Mouse (Mus musculus): ENCODE measurements around the gene Cherp. TPM values are rescaled to one million over a fixed set of nuclear protein-coding genes. Genes with fewer than 3 reads are reported as not detected.

The Cherp gene
- polyA plus RNA-seq, 1 experiment, result 57.7 TPM

DNA sequence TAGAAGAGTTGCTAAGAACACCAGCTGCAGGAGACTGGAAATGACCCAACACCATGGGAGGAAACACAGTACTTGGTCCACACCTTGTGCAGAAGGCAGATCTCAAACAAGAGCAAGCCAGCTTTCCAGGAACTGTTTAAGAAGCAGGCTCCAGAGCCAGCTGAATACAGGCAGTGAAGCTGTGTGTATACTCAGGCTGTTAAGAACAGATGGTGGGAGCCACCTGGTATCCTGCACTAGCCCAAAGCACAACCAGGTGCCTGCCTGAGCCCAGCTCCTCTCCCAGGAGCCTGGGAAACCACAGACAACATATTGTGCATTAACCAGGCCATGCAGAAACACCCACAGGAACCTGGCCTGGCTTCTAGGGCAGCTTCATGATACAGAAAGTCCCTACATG is 29.1 kb upstream of the Cherp start:
- Histone ChIP-seq H3K4me1 (ENCODE audit: control insufficient read depth, insufficient read depth, low read length) (no peaks in the 10 kb centered on the region), H3K27me3 (ENCODE audit: control insufficient read depth, insufficient read depth, low read length) (no peaks in the 10 kb centered on the region), H3K4me3 (ENCODE audit: control insufficient read depth, low read depth, low read length) (no peak overlapping the region), H3K36me3 (ENCODE audit: control insufficient read depth, insufficient read depth, low read length) (no peaks in the 10 kb centered on the region), H3K27ac (ENCODE audit: control insufficient read depth, insufficient read depth, low read depth, low read length) (no peak overlapping the region)
- TF ChIP-seq POLR2A (IDR thresholded peaks at IDR 0.05; ENCODE audit: control insufficient read depth, low read depth, low read length) (no peak), CTCF (IDR thresholded peaks at IDR 0.05; ENCODE audit: control insufficient read depth, insufficient read depth, insufficient replicate concordance, low read depth, low read length) (no peak)

DNA sequence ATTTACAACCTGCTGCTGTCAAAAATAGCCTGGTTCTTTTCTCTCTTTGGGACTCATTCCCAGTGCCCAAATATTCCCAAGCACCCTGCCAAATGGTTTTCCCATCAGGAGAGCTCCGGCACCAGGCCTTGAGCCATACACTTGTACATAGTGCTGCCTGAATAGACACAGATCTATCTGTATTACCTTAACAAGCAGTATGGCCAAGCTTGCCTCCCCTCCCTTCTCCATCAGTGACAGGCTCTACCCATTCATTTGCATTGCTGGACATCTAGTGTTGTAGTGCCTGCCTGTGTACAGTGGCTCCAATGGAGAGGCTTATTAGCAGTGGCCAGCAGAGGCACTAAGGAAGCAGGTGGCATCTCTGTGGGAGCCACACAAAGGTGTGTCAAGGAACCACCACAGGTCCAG is 25.5 kb upstream of the Cherp start:
- TF ChIP-seq CTCF (IDR thresholded peaks at IDR 0.05; ENCODE audit: control insufficient read depth, insufficient read depth, insufficient replicate concordance, low read depth, low read length) (no peak), POLR2A (IDR thresholded peaks at IDR 0.05; ENCODE audit: control insufficient read depth, low read depth, low read length) (no peak)
- Histone ChIP-seq H3K4me1 (ENCODE audit: control insufficient read depth, insufficient read depth, low read length) (no peaks in the 10 kb centered on the region), H3K4me3 (ENCODE audit: control insufficient read depth, low read depth, low read length) (no peak overlapping the region), H3K27ac (ENCODE audit: control insufficient read depth, insufficient read depth, low read depth, low read length) (no peak overlapping the region), H3K36me3 (ENCODE audit: control insufficient read depth, insufficient read depth, low read length) (no peaks in the 10 kb centered on the region), H3K27me3 (ENCODE audit: control insufficient read depth, insufficient read depth, low read length) (no peaks in the 10 kb centered on the region)

DNA sequence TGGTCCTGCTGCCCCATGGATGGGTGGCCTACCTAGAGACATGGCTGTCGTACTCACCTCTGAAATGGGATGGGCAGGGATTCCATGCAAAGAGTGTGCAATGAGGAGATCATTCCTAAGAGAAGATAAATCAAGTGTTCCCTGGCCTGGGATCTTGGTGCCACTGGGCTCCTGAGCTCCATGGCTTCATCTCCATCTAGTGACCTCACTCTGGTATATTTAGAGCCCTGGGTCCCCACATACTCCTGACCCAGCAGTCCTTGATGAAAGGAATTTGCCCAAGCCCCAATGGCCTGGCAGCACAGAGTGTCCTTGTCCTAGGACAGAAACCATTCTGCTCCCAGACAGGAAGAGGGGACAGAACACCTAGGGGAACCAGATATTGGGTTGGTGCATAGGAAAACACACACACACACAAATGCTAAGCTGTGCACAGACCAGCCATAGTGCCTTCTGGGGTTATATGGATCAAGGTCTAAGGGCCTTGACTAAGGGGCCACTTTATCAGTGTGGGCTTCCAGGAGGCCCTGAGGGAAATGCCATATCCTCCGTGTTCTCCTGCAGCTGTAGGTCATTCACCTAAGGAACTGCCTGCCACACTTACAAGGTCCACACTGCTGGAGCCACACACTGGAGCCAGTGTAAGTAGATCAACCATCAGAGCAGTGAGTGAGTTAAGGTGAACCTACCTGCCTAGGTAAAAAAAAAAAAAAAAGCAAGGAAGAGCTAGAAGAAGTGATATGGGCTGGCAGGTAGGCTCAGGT is 24.7 kb upstream of the Cherp start:
- Histone ChIP-seq H3K27ac (ENCODE audit: control insufficient read depth, insufficient read depth, low read depth, low read length) (no peak overlapping the region), H3K36me3 (ENCODE audit: control insufficient read depth, insufficient read depth, low read length) (no peaks in the 10 kb centered on the region), H3K4me1 (ENCODE audit: control insufficient read depth, insufficient read depth, low read length) (no peaks in the 10 kb centered on the region), H3K27me3 (ENCODE audit: control insufficient read depth, insufficient read depth, low read length) (no peaks in the 10 kb centered on the region), H3K4me3 (ENCODE audit: control insufficient read depth, low read depth, low read length) (no peak overlapping the region)
- TF ChIP-seq POLR2A (IDR thresholded peaks at IDR 0.05; ENCODE audit: control insufficient read depth, low read depth, low read length) (no peak), CTCF (IDR thresholded peaks at IDR 0.05; ENCODE audit: control insufficient read depth, insufficient read depth, insufficient replicate concordance, low read depth, low read length) (no peak)

DNA sequence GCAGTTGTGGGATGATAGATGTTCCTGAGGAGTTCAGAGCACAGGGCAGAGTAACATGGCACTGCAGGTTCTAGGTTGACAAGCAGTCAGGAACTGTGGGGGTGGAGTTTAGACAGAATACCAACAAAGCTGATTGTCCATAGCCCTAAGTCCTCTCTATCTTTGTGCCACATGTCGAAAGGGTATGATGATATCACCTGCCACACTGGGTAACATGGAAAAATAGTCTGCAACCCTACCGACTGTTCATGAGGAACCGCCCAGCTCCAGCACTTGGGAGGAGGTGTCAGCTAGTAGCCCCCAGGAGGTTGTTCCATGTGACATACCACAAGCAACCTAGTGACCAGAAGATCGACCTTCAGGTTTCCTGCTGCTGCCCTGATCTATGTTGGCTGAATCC is 23.5 kb upstream of the Cherp start:
- no peak for TF ChIP-seq CTCF (IDR thresholded peaks at IDR 0.05; ENCODE audit: control insufficient read depth, insufficient read depth, insufficient replicate concordance, low read depth, low read length)
- TF ChIP-seq POLR2A (IDR thresholded peaks at IDR 0.05; ENCODE audit: control insufficient read depth, low read depth, low read length), result no peak
- no peaks in the 10 kb centered on the region for H3K27me3 ChIP-seq (ENCODE audit: control insufficient read depth, insufficient read depth, low read length)

DNA sequence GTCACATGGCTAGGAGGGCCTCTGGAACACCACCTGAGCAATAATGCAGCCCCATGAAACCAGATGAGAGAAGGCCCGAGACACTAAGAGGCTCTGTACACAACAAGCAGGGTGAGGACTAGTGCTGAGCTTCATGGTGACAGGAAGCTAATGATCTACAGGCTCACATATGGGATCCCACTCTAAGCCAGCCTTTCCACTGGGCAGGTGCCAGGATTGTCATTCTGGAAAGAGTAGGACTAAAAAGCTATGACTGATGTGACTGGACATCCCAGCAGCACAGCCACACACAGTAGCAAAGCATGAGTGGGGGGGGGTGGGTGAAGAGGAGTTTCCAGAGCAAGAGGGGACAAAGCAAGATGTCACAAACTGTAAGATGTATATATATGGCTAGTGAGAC is 22.9 kb upstream of the Cherp start:
- H3K4me3 ChIP-seq (ENCODE audit: control insufficient read depth, low read depth, low read length), result no peak overlapping the region
- no peaks in the 10 kb centered on the region for H3K27me3 ChIP-seq (ENCODE audit: control insufficient read depth, insufficient read depth, low read length)
- TF ChIP-seq CTCF (IDR thresholded peaks at IDR 0.05; ENCODE audit: control insufficient read depth, insufficient read depth, insufficient replicate concordance, low read depth, low read length) (no peak), POLR2A (IDR thresholded peaks at IDR 0.05; ENCODE audit: control insufficient read depth, low read depth, low read length) (no peak)
- no peaks in the 10 kb centered on the region for H3K36me3 ChIP-seq (ENCODE audit: control insufficient read depth, insufficient read depth, low read length)
- H3K27ac ChIP-seq (ENCODE audit: control insufficient read depth, insufficient read depth, low read depth, low read length), result no peak overlapping the region
- H3K4me1 ChIP-seq (ENCODE audit: control insufficient read depth, insufficient read depth, low read length), result peaks cover 6% of the 10 kb centered on the region; the same call in 1 of the 2 replicates

More for the DNA sequence above, 23.5 kb upstream of the Cherp start:
- H3K4me3 ChIP-seq (ENCODE audit: control insufficient read depth, low read depth, low read length), result no peak overlapping the region
- H3K36me3 ChIP-seq (ENCODE audit: control insufficient read depth, insufficient read depth, low read length), result no peaks in the 10 kb centered on the region
- H3K27ac ChIP-seq (ENCODE audit: control insufficient read depth, insufficient read depth, low read depth, low read length), result no peak overlapping the region
- no peaks in the 10 kb centered on the region; the same call in 1 of the 2 replicates for H3K4me1 ChIP-seq (ENCODE audit: control insufficient read depth, insufficient read depth, low read length)

DNA sequence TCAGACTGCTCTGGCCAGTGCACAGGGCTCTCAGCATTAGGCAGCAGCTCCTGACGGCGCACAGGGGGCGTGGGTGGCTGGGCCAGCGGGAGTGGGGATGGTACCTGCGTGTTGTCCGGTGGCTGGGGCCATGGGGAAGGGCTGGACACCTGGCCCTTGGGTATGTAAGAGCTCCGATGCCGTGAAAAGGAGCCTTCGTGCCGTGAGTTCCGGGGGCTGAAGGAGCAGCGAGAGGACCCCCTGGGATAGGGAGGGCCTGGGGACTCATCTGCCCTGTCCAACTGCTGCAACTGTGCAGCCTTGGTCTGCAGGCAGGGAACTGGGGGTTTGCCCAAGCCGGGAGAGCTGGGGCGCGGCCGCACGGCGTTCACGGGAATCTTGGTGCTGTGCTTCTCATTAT is 21.2 kb upstream of the Cherp start:
- TF ChIP-seq POLR2A (IDR thresholded peaks at IDR 0.05; ENCODE audit: control insufficient read depth, low read depth, low read length), result no peak
- no peak for TF ChIP-seq CTCF (IDR thresholded peaks at IDR 0.05; ENCODE audit: control insufficient read depth, insufficient read depth, insufficient replicate concordance, low read depth, low read length)
- no peak overlapping the region for H3K4me3 ChIP-seq (ENCODE audit: control insufficient read depth, low read depth, low read length)
- H3K36me3 ChIP-seq (ENCODE audit: control insufficient read depth, insufficient read depth, low read length), result no peaks in the 10 kb centered on the region
- H3K27me3 ChIP-seq (ENCODE audit: control insufficient read depth, insufficient read depth, low read length), result no peaks in the 10 kb centered on the region
- H3K27ac ChIP-seq (ENCODE audit: control insufficient read depth, insufficient read depth, low read depth, low read length), result no peak overlapping the region
- peaks cover 11% of the 10 kb centered on the region for H3K4me1 ChIP-seq (ENCODE audit: control insufficient read depth, insufficient read depth, low read length)

DNA sequence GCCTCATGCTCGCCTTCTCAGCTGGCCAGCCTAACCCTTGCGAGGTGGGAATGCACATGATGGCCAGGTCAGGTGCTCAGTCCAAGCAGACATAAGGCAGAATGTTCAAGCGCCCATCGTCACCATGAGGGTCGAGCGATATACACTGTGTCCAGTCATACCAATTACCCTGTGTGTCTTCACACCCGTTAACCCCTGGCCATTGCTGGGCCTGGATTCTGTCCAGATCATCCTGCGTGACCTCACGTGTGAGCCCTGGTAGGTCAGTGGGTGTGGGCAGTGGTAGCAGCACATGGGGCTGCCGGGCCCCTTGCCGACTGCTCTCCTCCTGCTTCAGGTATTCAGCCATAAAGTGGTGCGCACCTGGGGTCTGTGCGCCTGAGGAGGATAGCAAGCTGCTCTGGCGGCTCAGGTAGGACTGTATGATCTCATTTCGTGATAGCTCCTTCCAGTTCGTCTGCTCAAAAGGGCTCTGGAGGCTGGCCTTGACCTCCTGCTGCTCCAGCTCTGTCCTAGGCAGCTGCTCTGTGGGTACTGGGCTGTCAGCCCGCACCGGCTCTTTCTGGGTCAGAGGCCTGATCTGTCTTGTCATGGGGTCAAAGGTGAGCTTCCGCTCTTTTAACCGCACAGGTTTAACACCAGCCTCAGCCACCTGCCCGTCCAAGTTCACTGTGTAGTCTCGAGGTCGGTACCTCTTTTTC is 20.5 kb upstream of the Cherp start:
- Histone ChIP-seq H3K4me3 (ENCODE audit: control insufficient read depth, low read depth, low read length) (no peak overlapping the region), H3K27ac (ENCODE audit: control insufficient read depth, insufficient read depth, low read depth, low read length) (no peak overlapping the region), H3K36me3 (ENCODE audit: control insufficient read depth, insufficient read depth, low read length) (no peaks in the 10 kb centered on the region), H3K27me3 (ENCODE audit: control insufficient read depth, insufficient read depth, low read length) (no peaks in the 10 kb centered on the region), H3K4me1 (ENCODE audit: control insufficient read depth, insufficient read depth, low read length) (peaks cover 11% of the 10 kb centered on the region)
- TF ChIP-seq POLR2A (IDR thresholded peaks at IDR 0.05; ENCODE audit: control insufficient read depth, low read depth, low read length) (no peak), CTCF (IDR thresholded peaks at IDR 0.05; ENCODE audit: control insufficient read depth, insufficient read depth, insufficient replicate concordance, low read depth, low read length) (no peak)

Measured in testis, adult 2 months (tissue).